Mouse (Mus musculus) urinary bladder, adult 18-20 months (tissue): ENCODE data around the gene Gm21188.
"Not testable (repeated sequence)": the region's sequence is repeated elsewhere in the genome, so short reads cannot be mapped to it uniquely, and the experiment has no call there.

Source experiments
- DNase-seq, 2 experiments: peaks; one replicate each; pipeline ENCODE4 v3.0.0; 2022; ENCODE audit warnings: low spot score in 2 of 2, mixed read lengths in 2 of 2

The Gm21188 gene

DNA sequence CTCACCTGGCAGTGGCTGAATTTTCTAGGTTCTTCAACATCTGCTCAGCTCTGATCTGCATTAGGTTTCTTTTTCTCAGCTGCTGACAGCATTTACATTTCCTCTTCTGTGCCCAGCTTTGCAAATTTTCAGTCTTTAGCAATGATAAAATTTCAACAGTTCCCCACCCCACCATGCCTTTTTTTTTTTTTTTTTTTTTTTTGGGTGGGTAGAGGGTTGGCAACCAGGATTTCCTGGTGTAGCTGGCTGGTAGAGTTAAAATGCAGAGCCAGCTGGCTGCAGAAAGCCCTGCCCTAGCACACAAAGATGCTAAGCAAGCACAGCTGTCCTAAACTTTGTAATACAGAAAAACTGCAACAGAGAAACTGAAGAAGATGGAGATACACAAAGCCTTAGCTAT lies at the start of gene Gm21188:
TSS of gene Gm21188 (minus strand) at position 110 of the 400 bp plus-strand sequence.
- DNase-seq = not testable (repeated sequence)

DNA sequence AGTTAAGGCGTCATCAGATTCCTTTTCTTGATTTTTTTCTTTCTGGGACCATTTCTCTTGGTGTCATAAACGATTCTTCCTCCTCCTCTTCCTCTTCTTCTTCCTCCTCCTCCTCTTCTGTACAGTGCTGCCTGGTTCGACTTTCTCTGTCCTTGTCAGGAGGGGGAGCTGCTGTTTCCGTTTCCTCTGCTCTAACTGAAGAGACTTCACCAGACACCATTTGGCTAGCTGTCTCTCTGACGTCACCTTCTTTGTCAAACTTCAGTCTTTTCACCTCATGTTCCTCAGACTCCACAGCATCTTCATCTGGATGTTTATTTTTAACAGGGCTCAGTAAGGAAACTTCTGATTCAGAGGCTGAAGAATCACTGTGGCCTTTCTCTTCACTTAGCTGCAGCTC lies 47.3 kb upstream of the Gm21188 start:
- not testable (repeated sequence) for DNase-seq

GRCm38 (mm10) chr13:120096938-120097256 lies 44.9 kb upstream of the Gm21188 start:
- not testable (repeated sequence) for DNase-seq

GRCm38 (mm10) chr13:120096241-120096937 lies 44.4 kb upstream of the Gm21188 start:
- peak; percentile 0 to 18 for DNase-seq

DNA sequence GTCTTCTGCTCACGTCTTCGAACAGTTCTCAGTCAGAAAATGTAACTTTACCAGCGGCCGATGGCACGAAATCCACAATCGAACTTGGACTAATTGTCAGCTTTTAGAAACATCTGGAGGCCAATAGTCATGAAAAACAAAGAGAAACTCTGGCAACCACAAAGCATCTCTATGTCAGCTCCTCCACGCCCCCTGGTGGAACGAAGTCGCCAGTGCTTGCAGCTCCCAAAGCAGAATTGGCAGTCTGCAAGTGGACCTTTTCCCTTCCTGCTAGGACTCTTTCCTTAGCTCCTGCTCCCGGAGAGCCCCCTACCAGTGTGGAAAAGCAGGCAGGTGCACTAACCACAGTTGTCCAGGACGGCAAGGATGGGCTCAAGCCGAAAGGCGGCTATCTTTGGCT lies 41.0 kb upstream of the Gm21188 start:
- DNase-seq = not testable (repeated sequence)

DNA sequence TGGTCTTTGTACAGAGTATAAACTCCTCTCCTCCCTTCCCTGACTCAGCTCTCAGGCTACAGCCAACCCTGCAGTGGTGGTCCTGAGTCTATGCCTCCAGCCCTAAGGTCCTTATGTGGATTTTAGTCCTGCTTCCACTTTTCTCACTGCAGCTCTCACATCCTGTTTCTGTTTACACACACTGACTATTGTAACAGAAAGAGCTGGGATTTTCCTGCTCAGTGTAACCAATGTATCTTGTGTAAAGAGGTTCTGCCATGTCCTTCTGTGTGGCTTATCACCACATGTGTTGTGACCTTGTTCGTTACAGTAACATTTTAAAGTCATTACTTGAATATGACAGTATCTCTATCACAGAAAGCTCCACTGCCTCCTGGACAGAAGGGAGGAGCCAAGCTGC lies 27.6 kb upstream of the Gm21188 start:
- DNase-seq = not testable (repeated sequence)

- DNase-seq = not testable (repeated sequence)
Measured at GRCm38 (mm10) chr13:120070878-120071277, 18.9 kb upstream of the Gm21188 start.

DNA sequence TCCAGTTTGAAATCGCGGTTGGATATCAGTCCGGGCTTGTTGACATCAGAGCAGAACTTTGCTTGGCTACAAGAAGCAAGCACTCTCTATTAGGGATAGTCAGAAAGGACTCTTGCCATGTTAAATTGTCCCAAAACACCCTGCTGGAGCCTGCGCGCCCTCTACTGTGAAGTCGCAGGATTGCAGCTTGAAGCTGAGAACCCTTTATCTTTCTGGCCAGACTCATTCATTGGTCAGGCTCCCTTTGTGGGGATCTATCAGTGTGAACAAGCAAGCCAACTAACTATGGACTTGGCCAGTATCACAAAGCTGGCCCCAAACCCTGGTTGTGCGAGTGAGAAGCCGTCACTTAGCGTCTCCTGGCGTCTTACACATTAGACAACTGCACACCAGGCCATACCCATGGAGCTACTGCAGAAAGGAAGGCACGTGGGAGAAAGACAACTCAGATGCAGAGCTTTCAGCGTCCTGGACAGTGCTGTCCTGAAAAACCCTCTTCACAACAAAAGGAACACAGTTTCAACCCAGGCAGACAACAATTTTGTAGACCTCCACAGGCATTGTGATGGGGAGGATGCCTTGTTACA lies 18.1 kb upstream of the Gm21188 start:
- DNase-seq = not testable (repeated sequence)

DNA sequence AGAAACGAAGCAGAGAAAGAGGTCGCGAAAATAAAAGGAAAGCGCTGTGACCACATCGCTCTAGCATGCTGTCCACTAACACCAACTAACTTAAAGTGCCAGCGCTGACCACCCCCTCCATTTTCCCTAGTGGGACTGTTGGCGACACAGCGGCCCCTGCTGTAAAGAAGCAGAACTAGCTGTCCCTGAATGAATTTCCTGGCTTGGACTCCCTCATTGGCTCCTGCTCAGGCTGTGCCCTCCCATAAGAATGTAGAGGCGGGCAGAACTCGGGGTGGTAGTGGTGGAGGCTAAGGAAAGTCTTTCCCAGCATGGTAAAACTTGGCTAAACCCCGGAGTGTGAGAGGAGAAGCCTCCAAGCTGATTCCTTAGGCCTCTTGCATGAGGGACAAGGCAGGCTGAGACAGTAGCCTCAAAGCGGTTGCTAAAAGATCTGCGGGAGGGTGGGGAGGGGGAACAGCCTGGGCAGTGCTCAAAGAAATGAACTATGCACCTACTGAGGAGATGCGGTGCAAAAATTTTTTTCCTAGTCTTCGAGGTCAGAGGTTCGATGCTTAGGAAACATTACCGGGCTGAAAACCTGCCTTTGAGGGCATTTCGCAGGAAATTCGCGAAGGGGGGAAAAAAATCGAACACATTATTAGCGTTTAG lies 11.6 kb upstream of the Gm21188 start:
- DNase-seq = not testable (repeated sequence)

- DNase-seq = not testable (repeated sequence)
Measured at GRCm38 (mm10) chr13:120062903-120063302, 10.9 kb upstream of the Gm21188 start.

- DNase-seq = not testable (repeated sequence)
Measured at GRCm38 (mm10) chr13:120048608-120049007, 3.4 kb downstream of the Gm21188 start.

DNA sequence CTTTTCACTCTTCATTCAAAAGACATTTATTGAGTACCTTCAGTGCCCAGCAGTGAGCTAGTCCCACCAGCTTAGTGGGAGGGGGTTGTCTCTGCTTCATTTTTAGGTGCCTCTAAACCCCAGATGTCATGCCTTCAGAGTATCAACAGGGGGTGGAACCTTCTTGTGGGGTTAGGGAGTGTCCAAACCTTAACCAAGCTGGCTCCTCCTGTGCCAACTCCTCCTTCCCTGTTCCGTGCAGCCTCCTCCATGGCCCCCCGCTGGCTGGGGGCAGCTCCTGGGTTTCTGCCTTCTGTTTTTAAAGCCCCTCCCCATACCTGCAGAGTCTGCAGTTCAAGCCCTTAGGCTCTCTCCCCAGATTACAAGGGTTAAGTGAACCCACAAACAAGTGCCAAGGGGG lies 3.8 kb downstream of the Gm21188 start:
- not testable (repeated sequence) for DNase-seq

DNA sequence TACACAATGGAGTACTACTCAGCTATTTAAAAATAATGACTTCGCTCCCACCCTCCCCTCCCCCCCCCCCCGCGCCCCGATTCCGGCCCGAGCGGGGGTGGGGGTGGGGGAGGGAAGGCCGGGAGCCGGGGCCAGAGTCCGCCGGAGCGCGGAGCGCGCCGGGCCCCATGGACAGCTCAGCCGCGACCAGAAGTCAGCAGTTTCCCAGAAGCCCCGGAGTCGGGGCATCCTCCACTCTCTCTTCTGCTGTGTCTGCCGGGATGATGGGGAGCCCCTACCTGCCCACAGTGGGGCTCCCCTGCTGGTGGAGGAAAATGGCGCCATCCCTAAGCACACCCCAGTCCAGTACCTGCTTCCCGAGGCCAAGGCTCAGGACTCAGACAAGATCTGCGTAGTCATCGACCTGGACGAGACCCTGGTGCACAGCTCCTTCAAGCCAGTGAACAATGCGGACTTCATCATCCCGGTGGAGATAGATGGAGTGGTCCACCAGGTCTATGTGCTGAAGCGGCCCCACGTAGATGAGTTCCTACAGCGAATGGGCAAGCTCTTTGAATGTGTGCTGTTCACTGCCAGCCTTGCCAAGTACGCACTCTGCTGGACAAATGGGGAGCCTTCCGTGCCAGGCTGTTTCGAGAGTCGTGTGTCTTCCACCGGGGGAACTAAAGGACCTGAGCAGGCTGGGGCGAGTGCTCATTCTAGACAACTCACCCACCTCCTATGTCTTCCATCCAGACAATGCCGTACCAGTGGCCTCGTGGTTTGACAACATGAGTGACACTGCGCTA lies 5.4 kb downstream of the Gm21188 start:
- not testable (repeated sequence) for DNase-seq

GRCm38 (mm10) chr13:120041145-120041544 lies 10.8 kb downstream of the Gm21188 start:
- DNase-seq = not testable (repeated sequence)

- not testable (repeated sequence) for DNase-seq
Measured at GRCm38 (mm10) chr13:120037881-120038280, 14.1 kb downstream of the Gm21188 start.

- DNase-seq = not testable (repeated sequence)
Measured at GRCm38 (mm10) chr13:120036577-120037115, 15.3 kb downstream of the Gm21188 start.

GRCm38 (mm10) chr13:120035151-120035550 lies 16.8 kb downstream of the Gm21188 start:
- DNase-seq = not testable (repeated sequence)

GRCm38 (mm10) chr13:120034637-120035036 lies 17.4 kb downstream of the Gm21188 start:
- not testable (repeated sequence) for DNase-seq

DNA sequence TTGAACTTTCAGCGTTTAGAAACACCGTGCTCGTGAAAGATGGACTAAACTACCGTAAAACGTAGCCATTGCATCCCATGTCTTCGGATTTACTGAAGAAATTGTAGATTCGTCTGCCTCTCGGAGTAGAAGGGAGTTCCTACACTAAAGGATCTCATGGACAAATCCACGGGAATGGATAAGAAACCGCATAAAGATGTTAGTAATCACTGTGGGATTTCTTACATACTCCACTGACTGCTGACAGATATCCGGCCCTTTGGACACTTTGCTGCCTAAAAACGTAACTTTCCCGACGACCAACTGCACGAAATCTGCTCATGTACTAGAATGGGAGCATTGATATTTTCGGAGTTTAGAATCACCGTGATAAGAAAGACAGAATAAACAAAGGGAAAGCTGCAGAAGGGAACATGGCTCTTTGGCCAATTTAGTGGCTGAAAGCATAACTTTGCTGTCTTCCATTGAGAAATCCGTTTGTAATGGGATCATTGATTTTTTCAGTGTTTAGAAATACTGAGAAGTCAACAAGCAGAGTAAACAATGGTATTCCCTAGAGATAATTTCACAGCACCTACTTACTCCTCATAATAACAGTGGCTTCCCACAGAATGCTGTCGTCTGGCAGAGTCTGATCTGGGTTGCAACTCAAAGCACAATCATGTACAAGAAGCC lies 18.3 kb downstream of the Gm21188 start:
- peak in 1 of 2 experiments; percentile 34 for DNase-seq

GRCm38 (mm10) chr13:120031676-120032075 lies 20.3 kb downstream of the Gm21188 start:
- peak in 1 of 2 experiments; percentile 35 for DNase-seq

DNA sequence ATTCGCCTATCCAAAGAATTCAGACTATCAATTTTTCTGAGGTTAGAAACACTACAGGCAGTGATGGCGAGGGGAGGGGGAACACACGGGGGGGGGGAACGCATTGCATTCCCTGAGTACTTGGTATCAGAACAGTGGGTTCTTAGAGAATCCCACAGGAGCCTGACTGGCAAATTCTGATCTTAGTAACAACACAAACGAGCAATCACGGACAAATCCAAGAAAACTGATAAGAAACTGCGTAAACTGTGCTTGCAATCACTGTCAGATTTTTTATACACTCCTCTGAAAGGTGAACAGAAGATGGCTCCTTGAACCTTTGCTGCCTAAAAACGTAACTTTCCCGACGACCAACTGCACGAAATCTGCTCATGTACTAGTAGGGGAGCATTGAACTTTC lies 24.6 kb downstream of the Gm21188 start:
- not testable (repeated sequence) for DNase-seq
